Mouse (Mus musculus) layer of hippocampus, adult 9-10 months (tissue): ENCODE data around the gene Smarca1.

Experiments
- DNase-seq: peaks from one replicate; pipeline ENCODE4 v3.0.0; 2022; ENCODE audit warnings: low spot score

Smarca1 gene

DNA sequence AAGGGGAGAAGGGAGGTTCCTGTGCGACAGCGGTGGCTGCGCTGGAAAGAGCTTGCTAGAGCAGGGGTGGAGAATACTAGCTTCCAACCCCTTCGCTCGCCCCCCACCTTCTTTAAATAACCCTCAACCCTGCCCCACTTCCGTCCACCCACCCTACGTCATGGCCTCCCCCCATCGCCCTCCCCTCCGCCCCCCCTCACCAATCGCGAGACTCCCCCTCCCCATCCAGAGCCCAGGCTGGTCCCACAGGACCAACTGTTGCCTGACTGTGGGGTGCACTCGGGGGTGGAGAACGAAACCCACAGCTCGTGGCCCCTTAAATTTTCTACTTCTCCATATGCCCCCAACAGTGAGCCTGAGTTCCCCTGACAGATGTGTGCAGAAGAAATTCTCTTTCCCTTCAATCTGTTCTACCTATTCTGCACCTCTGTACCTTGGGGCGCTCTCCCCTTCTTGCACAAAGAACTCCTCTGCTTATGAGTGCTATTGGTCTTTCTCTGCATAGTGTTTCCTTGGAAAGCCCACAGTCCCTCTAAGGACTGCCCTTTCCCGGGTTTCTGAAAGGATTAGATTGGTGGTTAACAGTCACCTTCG is at the start of gene Smarca1:
Smarca1 (minus strand) TSS at position 544 of the 594 bp plus-strand sequence.
- no peak for DNase-seq

DNA sequence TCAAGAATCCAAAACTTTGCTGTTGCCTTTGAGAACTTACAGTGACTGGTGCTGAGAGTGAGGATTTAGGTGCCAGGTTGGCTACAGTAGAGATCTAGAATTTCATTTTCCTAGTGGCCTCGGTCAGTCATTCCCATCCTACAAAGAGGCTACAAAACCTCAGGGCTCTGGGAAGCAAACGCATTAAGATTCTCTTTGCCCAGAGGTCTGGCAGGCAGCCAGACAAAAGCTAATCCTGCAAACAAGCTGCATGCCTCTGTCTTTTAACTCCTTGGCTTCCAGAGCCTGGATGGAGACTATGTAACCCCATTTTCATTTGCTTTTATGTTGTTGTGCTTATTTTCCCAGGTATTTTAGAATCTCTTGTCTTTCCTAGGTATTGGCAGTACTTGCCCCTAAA is 45.0 kb upstream of the Smarca1 start:
- DNase-seq: no peak

DNA sequence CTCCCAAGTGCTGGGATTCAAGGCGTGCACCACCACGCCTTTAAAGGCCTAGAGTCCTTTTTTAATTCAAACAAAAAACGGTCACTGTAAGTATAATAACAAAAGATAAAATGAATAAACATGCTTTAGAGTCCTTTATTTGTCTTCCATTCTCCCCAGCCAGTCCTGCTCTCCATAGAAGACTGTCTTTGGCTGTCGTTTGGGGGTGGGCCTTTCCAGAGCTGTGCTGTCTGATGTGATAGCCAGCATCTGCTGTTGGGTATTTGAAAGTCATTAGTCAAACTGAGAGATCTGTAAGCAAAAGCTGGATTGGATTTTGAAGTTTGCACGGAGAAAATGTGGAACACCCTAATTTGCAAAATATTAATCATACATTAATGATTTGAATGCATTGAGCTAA is 44.1 kb upstream of the Smarca1 start:
- no peak for DNase-seq

DNA sequence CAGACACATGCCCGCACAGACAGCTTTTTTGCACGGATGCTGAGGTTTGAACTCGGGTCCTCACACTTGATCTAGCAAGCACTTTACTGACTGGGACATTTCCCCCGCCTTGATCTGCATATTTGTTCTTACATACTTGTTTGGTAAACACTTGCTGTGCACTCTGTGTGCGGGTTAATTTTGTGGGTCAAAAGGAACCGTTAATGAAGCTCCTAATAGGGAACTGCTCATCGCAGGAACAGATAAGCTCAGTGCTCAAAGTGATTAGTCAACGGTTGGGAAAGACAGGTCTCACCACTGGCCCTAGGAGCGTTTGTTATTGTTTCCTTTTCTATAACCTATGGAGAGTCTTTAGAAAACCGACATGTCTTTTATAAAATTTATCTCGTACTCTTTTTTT is 41.6 kb upstream of the Smarca1 start:
- DNase-seq: no peak

DNA sequence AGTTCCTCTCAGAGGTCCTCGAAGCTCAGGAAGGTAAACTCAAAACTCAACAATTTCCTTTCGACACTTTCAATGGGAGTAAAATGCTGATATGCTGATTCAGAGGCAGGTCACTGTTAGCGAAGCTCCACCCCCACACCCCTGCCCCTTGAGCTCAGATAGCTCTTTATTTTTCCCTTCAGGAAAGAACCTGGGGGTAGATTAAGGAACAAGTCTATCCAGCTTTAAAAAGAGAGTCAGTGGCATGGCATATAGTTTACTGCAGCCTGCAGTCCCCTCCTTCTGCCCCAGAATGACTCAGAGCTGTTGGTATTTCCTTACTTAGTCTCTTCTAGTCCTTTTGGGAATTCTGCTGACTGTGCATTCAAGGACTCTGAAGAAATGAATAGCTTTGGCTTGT is 37.7 kb upstream of the Smarca1 start:
- DNase-seq: no peak

DNA sequence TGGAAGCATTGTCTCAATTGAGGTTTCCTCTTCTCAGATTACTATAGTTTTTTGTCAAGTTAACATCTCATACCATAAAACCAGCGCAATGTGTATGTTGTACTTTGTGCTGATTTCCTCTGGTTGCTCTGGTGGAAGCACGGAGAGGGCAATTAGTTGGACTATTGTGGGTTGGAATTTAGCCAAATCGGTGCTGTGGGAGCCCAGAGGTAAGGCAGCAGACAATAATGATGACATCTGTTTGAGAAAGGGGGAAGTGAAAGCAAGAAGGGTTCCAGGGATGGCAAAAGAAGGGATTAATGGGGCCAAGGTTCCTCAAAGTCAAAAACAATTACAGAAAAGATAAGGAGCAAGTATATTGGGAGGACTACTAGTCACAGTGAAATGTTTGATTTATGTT is 35.2 kb upstream of the Smarca1 start:
- no peak for DNase-seq

DNA sequence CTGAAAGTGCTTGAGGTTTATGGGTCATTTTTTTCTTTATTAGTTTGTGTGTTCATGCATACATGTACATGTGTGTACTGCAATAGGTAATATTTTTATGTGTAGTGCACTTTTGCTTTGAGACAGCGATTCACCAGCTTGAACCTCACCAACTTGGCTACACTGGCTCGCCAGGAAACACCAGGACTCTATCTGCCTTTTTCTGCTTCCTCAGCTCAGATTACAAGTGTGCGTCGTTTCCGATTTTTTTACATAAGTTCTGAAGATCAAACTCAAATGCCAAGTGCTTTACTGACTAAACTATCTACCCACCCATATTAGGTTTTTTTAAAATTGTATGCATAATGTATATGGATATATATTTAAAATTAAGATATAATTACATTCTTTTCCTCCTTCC is 27.8 kb upstream of the Smarca1 start:
- no peak for DNase-seq

DNA sequence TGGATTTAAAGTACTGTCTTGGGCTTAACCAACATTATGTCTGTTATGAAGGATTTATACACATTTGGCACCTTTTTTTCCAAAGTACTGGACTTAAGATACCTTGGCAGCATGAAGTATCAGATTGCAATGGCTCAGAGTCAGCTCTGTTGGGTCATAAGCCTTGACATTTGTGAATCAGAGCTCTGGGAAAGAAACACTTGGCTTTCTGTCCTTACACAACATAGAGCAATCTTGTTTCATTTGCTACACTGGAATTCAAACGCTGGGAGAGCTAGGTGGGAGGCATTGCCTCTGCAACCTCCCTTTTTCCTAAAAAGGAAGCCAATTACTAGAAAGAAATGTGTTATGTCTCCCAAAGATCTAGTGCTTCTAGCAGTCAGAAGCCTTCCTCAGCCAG is 24.1 kb upstream of the Smarca1 start:
- DNase-seq: no peak

DNA sequence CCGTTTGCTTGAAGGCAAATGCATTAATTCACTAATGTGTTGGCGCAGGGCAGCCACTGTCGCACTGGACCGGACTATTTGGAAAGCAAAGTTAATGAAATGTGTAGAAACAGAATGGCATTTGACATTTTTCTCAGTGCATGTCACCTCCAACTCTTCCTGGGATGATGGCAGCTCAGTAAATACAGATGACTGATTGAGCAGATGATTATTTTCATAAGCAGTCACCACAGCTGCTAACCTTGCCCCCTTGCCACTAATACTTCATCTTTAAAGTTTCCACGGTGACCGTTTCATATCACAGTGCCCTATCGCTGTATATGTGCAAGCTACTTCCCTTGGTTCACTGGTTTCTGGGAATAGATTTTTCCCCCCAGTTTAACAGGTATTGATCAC is 20.8 kb upstream of the Smarca1 start:
- no peak for DNase-seq

DNA sequence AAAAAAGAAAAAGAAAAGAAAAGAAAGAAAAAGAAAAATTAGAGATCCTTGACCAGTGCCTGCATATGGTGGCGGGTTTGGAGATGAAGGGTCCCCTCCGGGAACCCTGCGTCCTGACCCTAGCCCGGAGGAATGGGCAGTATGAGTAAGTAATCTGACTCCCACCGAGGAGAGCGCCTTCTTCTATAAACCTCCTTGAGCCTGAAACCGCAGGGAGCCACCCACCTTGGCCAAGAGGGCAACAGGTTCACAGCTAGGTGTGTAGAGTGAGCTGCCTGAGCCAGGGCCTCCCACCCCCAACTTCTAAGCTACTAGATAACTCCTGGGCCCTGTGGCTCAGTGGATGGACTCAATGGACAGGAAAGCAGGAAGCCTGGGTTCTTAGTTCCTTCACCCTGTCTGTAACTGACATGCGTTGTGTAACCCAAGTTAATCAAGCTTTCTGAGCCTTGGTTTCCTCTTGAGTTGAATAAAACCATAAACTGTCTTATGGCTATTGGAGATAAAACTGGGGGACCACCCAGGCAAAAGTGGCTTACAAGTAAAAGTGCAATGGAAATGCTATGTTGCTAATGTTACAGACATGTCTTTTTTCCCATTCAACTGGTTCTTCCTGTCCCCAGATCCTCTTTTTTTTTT is 20.2 kb upstream of the Smarca1 start:
- DNase-seq: no peak

DNA sequence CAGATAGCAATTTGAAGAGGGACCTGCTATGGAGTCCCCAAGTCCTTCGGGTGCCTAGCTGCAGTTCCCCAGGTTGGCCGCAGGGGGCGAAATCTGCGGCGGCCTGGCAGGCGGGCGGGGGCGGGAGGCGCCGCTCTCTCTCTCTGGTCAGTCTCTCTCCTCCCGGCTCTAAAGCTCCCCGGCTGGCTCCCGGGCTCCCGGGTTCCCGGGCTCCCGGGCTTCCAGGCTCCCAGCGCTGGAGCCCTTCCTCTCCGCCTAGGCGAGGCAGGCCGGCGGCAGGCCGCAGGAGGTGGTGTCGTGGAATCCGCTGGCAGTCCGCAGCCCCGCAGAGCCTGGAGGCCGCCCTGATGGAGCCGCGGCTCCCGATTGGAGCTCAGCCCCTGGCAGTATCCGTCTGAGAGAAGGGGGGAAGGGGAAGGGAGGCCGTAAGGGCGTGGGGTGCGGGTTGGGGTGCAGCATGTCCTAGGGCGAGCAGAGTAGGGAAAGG is 19.6 kb upstream of the Smarca1 start, which contains the start of gene Ocrl:
Ocrl (plus strand) TSS at position 82 of the 487 bp plus-strand sequence.
- peak; percentile 20 for DNase-seq

DNA sequence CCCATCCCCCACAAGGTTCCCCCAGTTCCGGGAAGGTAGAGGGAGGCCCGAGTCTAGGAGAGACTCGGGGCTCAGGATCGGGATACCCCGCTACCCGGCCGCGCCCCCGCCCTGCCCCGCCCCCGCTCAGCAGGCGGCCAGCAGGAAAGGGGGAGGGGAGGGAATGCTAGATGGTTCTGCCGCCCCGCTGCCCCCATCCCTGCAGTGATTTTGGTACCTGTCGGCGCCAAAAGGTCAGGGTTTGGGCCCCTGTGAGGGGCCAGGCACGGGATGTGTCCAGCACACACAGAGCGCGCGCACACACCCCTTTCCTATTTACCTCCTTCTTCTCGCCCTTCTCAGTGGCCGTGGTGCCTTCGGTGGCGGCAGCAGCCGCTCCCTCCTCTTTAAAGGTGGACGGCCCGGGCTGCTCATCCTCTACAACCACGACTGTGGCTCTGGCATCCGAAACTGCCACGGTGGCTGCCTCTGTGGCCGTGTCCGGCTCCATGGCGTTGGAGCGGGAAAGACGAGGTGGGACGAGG is 805 bp downstream of the Smarca1 start:
- no peak for DNase-seq

DNA sequence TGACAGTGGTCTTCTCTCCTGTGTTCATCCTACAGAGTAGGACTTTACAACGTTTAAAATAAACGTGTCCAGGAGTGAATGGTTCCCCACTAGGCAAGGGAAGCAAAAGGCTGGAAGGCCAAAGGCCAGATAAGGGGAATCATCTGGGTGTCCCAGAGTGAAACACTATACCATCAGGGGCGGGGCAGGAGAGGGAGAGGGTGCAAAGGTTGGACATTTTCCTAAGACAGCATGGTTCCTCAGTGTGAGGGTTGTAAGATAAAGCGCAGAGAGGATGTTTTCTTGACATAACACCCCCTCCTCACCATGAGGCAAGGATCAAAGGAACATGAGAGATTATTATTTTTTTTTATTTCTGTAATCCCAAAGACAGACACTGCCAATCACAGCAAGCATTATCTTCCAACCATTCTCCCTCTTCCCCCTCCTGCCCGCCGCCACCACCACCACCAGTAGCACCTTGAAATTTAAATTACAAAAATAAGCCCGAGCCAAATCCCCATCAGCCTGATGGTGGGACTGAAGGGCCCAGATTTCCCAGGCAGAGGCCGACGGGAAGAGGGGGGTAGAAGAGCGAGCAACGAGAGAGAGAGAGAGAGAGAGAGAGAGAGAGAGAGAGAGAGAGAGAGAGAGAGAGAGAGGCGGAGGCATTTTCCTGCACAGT is 1.4 kb downstream of the Smarca1 start:
- DNase-seq: no peak

DNA sequence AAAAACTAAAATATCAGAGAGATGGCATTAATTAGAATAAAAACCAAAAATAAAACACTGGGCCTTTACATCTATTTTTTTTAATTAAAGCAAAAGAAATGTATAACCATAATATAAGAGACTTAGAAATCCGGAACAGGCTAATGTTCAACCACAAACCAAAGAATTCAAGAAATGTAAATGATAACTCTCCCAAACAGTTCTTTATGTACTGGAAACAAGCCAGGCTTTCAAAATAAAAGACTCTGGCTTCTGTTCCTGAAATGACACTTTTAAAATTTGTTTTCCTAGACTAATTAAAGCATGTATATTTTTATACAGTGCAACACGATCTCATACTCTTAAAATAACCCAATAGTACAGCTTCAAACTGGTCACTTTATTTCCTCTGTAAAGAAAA is 5.4 kb downstream of the Smarca1 start:
- DNase-seq: no peak

DNA sequence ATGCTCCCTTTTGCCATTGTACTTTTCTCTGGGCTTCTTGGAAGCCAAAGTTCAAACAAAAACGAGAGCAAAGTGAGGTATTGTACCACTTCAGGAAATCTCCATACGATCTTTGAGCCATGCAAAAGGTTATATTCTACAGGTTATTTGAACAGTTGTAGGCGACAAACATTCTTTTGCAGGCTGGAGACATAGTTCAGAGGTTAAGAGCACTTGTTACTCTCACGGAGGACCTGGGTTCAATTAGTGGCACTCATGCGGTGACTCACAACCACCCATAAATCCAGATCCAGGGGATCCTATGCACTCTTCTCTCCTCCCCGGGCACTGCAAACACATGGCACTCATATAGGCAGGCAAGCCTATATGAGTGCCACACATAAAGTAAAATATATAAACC is 10.0 kb downstream of the Smarca1 start:
- DNase-seq: no peak

DNA sequence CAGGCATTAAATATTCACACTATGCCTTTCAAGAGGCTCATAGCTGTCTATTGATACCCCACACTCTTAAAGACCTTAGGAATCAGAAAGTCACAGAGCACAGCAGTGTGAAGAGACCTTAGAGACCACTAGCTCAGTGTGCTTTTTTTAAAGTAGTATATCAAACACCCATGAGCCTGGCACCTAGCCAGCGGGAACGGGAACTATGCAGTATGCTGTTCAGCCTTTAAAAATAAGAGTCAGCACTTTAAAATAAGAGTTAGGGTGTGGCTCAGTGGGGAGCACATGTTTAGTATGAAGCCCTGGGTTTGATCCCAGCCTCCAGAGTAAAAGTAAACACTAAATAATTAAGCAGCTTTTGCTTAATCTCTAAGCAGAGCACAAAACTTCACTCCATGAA is 12.7 kb downstream of the Smarca1 start:
- no peak for DNase-seq

DNA sequence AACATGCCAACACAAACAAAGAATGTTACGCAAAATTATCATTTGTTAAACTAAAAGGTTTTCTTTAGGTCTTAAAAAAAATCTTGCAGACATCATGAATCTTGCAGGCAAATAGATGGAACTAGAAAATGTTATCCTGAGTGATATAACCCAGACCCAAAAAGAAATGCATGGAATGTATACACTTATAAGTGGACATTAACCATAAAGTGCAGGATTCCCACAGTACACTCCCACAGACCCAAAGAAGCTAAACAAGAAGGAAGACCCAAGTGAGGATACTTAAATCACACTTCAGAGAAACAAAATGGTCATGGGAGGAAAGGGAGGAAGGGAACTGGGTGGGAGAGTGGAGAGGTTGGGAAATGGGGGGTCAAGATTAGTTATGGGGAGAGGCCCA is 34.2 kb downstream of the Smarca1 start:
- DNase-seq: no peak

DNA sequence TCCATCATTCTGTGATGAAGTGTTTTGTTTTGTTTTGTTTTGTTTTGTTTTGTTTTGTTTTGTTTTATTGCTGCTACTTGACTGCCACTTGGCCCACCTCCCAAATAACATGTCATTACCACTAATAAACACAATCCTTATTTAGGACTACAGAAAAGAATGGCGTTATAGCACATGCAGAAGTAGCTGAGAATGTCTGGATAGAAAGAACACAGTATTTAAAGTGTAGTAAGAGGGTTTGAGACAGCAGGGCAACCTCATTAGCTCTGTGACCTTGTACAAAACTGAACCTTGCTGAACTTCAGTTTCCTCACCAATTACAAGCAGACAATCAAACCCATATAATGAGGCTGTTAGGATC is 57.0 kb downstream of the Smarca1 start:
- no peak for DNase-seq

DNA sequence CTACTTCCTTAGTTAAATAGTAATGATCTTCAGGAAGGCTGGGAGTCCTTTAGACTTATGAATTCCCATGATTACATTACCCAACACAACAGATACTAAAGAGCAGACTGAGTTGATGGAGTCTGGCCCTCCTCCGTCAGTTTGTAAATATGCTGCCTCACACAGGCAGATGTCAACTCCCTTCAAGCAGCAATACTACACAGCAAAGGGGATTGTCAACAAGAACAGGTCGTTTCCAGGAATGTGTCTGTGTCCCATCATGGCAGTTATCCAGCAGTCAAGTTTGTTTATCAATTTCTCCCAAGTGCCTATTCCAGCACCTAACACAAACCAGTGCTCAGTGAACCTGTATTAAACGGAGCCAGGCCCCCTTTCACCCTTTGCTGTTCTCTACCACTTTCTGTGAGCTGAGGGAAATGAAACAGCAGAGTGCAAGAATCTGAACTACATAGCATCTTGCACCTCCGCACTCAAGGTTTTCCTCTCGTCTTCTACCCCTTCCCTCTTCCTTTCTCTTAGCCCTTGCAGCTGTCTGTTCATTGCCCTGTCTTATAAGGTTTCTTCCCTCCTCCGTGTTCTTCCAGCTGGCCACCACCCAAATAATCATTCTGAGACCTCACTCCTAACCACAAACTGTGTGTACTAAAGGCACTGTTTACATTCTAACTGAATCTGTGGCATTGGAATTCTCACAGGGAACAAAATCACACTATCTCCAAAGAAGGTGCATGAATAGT is 57.5 kb downstream of the Smarca1 start:
- DNase-seq: no peak

DNA sequence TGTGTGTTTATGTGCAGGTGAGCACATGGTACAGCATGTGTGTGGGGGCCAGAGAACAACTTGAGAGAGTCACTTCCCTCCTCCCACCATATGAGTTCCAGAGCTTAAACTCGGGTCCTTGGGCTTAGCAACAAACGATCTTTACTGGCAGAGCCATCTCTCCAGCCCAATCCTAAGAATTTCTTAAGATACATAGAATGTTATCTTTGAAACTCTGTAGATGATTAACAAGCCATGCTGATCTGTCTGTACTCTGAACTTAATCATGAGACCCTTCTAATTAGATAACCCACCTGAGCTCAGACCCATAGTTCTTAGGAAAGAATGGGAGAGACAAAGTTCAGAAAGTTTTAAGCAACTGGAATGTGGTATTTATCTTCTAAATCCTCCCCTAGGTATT is 59.3 kb downstream of the Smarca1 start:
- DNase-seq: no peak

DNA sequence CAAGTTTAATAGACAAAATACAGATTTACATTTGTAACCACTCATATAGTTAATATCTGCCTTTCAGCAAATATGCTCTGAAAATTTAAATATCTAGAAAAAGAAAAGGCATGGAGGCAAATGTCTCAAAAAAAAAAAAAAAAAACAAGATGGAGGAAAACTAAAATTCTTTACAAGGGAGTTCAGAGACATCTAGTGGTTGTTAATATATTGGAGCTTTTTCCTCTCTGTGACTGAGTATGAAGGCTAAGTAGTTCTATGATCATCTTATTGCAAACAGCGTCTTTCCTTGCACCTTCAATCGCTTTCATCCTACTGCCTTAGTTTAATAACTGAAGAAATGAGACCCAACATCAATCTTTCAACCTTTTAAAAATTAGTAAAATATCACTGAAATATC is 72.2 kb downstream of the Smarca1 start:
- DNase-seq: peak; percentile 20

DNA sequence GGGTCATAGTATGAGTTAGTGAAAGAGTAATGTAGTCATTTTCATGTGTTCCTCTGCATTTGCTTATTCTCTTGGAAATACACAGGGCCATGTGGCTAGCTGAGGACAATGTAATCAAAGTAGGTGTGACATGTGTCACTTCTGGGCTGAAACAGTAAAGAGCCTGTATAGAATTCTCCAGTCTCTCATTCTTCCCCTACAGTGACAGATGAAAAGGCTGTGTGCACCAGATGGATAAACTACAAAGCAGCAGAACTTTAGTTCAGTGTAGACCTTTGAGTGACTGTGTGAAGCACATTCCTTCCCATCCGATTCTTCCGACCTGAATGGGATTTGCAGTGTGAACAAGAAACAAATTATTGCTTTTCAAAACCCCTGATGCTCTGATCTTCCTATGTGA is 84.1 kb downstream of the Smarca1 start:
- DNase-seq: no peak

DNA sequence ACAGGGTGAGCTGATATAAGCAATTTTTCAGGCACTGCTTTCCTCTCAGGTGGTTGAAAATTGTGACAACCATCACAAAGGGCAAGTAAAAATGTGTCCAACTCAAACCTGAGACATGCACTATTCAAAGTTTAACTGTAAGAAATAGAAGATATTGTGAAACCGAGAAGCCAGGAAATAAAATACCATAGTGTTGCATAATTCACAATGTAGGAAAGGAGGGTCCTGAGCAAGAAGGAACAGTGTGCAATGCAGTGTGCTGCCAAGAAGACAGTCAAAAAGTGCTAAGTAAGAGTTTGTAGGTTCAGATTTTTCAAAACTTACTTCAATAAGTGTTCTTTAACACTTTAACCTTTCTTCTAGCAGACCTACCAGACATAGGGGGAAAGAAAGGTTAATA is 128.3 kb downstream of the Smarca1 start:
- no peak for DNase-seq
